Mouse (Mus musculus) spleen, postnatal 4 days (tissue): ENCODE results near the gene Camta1.

Experiments
- DNase-seq, 2 experiments: peaks; one replicate each; pipeline ENCODE4 v3.0.0; 2022; ENCODE audit warnings: low spot score in 2 of 2

Gene Camta1

GRCm38 (mm10) chr4:151860441-151861331 is 990 bp downstream of the Camta1 start:
- DNase-seq, result peak; percentile 43 to 77

DNA sequence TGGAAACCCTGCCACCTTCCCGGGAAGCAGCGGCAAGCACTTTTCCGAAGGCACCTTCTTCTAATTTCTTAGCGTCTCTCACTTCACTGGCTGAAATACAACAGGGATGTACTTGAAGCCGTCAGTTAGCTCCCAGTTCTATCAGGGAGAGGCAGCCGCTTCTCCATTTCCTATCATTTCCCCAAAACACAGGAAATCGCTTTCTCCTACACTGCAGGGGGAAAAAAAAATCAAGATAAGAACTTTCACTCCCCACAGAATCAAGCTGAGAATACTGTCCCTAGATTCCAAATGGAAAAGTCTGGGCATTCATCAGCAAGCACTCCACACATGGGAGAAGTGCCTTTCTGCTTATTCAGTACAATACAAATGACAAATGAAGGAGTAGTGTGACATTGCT is 2.4 kb downstream of the Camta1 start:
- no peak for DNase-seq

- no peak for DNase-seq
Measured at GRCm38 (mm10) chr4:151853949-151854348, 7.7 kb downstream of the Camta1 start.

DNA sequence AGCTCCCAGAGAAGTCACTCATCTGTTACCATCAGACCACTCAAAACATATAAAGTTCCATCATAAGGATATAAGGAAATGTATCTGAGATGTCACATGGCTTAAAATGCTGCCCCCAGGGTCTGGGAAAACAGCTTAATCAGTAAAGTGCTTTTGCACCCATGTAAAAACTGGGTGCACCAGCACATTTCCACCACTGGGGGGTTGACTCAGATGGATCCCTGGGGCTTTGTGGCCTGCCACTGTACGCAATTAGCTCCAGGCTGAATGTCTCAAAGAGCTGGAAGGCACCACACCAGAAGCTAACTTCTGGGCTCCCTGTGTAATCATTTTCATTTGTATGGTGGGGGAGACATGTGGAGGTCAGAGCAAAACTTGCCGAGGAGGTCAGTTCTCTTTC is 10.5 kb downstream of the Camta1 start:
- peak; percentile 64 to 82 for DNase-seq

GRCm38 (mm10) chr4:151842591-151842990 is 19.1 kb downstream of the Camta1 start:
- no peak for DNase-seq

DNA sequence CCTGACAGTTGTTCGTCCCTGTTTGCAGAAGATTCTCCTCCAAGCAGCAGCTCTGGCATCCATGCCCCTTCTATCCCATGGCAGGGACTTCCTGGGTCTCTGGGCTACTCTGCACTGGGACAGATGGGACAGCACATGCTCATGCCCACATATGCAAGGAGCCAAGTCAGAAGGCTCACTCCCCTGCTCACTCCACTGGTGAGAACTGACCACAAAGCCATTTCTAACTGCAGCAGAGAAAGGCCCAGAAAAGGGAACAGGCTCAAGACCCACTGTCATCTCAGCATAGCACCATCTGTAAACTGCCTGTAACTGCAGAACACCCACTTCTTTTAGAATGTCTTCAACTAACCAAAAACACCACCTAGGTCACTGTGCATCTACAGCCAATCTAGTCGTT is 23.2 kb downstream of the Camta1 start:
- DNase-seq, result no peak

DNA sequence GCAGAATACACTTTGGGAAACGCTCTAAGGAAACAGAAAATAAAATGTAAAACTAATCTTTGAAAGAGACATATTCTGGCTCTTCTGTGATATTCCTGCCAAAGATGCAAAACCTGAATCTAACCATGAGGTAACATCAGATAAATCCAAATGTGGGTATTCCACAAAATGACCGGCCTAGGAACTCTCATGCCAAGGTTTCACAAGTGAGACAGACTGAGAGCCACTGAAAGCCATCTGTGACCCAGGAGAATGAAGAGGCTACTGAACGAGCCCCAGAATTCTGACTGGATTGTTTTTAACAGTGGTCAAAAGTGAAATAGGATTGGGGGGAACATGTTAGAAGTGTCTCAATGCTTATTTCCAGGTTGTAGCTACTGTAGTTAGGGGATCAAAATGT is 25.8 kb downstream of the Camta1 start:
- DNase-seq, result no peak

DNA sequence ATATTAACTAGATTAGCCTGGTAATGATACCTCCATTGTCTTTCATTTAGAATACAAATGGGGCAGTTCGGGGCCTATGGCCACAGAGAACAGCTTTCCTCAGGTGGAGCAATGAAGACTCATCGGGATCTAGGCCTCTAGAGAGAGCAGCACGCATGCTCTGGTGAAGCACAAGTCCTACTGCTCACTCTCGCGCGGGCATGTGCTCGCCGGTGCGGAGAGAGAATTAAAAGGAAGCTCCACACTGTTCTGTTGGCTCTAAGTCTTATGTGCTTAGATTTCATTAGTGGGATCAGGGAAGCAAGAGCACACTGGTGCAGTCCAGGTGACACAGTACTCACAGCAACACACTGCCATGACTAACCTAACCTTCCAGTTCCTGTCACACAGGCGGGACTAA is 27.1 kb downstream of the Camta1 start:
- DNase-seq, result no peak

DNA sequence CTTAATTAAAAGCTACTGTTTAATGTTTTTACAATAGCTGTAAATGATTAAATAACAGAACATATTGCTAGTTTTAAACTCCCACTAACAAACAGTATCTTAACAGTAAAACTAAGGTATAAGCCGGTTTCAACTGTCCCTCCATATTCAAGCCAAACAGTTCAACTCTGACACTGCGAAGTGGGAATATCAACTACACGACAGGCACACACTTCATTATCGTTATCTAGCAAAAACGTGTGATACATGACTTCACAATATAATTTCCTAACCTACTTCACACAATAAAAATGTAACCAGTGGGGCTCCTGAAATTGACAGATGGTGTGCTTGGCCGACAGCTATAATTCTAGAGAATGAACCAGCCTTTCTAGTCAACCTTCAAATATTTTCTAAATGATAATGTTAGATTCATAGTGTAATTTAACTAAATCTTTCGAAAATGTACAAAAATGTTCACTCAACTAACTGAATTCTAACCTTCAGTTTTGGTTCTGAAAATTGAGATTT is 27.7 kb downstream of the Camta1 start:
- DNase-seq, result no peak

GRCm38 (mm10) chr4:151827840-151828239 is 33.8 kb downstream of the Camta1 start:
- DNase-seq, result no peak

DNA sequence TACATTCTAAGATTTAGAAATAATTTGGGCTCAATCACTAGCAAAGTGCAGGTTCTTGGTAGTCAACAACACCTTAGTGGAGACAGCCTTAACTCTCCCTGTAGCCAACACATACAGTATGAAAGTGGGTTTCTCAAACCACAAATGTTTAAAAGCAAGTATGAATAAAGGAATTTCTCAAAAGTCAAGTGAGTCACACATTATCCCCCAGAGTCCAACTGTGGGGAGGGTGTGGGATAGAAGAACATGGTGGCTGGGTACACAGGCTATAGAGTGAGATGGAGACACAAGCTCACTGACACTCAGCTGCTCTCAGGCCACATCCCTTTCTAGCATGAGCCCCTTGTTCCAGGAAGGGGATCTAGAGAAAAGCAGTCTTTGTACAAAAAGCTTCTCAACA is 34.3 kb downstream of the Camta1 start:
- no peak for DNase-seq

- no peak for DNase-seq
Measured at GRCm38 (mm10) chr4:151823963-151824362, 37.7 kb downstream of the Camta1 start.

DNA sequence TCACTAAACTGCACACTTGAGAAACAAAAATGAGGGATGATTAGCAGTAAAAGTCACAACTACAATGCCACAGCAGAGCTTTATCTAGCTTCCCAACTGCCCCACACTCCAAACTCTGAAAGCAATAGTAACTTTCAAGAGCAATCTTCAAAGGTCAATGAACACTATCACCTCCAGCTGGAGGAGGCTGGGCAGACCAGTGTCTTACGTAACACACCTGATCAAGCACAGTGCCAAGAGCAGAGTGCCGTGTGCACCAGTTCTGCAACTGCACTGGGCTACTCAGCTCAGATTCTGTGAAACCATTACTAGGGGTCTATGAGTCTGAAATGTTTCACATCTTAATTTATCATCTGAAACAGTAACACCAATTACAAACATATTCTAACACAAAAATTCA is 38.7 kb downstream of the Camta1 start:
- DNase-seq, result no peak

GRCm38 (mm10) chr4:151817981-151818766 is 43.5 kb downstream of the Camta1 start:
- no peak for DNase-seq

DNA sequence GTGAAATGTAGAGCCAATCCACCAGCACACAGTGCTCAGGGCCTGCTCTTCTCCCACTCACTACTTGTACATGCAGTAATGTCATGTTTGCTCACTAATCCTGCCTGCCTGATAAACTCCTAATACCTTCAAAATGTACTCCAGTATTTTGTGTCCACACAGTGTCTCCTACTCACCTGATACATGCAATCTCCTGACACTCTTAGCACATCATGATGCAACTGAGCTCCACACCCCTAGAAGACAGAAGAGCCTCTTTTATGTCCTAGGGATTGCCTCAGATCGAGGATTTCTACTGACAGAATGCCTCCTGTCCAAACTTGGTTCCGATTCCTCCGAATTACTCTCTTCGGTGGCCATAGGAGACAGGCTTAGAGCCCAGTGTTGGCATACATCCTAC is 48.0 kb downstream of the Camta1 start:
- no peak for DNase-seq

- DNase-seq, result no peak
Measured at GRCm38 (mm10) chr4:151805685-151806084, 56.0 kb downstream of the Camta1 start.

DNA sequence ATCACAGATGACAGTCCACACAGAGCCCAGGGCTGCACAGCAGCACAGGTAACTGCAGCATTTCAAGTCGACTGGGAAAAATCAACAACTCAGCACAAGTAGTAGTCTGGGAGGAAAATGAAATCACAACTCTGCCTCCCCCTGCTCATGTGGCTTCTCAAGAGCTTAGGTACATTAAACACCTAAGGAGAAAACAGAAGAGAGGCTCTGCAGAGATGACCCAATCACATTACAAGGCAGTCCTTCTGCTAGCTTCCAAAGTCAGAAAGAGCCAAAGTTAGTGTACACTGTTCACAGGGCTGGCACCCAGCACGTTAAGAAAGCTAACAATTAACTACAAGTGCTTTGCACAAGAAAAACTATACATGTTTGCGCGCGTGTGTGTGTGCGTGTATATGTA is 56.6 kb downstream of the Camta1 start:
- DNase-seq, result no peak

DNA sequence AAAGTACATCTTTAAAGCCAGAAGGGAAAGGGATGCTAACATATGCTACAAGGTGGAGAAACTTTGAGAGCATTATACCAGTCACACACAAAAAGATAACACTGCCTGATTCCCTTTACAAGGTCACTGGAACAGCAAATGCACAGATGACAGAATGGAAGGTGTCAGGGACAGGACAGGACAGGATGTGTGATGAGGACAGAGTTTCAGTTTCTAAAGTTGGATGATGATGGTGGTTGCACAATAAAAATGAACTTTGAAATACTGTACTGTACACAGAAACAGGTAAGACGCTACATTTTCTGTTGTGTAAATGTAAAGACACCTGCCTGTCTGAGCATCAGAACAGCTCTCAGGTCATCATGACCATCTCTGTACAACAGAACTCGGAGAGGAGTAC is 57.5 kb downstream of the Camta1 start:
- DNase-seq, result no peak

DNA sequence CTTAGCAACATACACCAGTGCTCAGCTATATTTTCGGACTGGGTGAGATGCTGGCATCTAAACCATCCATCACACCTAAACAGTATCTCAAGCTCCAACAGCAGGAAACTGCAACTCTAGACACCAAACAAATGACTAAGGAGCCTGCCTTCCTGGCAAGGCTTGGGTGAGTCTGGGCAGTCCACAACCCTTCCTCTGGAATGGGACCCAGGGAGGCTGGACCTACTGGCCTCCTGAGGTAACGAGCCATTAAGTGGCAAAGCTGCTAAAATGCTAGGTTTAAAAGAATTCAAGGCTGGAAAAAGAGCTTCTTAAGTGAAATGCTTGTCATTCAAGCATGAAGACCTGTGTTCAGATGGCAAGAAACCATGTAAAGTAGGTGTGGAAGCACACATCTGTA is 63.0 kb downstream of the Camta1 start:
- no peak for DNase-seq

GRCm38 (mm10) chr4:151793694-151794093 is 68.0 kb downstream of the Camta1 start:
- DNase-seq, result no peak

- DNase-seq, result no peak
Measured at GRCm38 (mm10) chr4:151786946-151787705, 74.5 kb downstream of the Camta1 start.

DNA sequence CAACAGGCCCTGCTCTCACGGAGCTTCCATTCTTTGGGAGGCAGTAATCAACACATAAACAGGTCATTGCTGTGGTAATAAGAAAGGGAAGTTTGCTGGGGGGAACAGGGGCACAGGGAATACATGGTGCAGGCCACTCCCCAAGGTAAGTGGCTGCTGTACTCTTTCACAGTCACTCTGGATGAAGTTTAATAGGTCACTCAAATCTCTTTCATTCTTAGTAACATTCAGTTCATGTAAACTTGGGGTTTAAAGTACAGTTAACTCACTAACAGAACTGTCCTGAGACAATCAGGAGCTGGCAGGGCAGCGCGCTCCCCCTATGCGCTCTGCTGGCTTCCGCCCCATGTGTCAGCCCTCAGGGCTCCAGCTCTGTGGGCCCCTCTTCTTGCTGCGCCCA is 81.2 kb downstream of the Camta1 start:
- no peak for DNase-seq
